Mouse (Mus musculus) cerebellum, postnatal 25 days (tissue): Measurements from ENCODE around the gene Clp1.
"Not testable (repeated sequence)": the region's sequence is repeated elsewhere in the genome, so short reads cannot be mapped to it uniquely, and the experiment has no call there.

ENCODE experiments used
- DNase-seq, 2 experiments: peaks; one replicate each; pipeline ENCODE4 v3.0.0; 2021; ENCODE audit warnings: mixed read lengths in 2 of 2

The Clp1 gene

DNA sequence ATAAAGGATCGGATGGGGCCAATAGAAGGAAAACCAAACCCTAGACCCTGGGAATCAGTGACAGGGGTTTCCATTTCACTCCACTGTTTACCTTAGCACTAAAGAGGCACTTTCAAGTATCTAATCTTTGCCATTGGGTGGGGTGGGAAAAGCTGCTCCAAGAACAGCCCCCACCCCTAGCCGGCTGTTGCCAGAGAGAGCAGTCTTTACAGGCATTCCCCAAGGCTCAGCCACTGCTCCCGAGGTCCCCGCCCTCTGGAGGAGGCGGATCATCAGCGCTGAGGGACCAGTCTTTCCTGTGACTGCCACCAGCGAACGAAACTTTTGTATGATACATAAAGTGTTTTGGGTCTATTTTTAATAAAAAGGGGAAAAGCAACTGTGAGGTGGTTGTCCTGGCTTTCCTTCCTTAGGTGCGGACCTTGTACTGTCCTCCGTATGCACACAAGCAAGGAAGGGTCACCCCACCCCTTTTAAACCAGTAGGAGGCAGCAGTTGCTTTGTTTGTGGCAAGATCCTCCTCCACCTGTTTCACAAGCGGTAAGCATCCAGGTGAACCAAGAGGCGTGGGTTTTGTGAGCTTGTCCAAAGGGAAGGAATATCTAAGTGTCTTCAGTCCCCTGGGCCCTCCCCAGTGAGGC lies 11.2 kb upstream of the Clp1 start:
- peak in 1 of 2 experiments; percentile 47 for DNase-seq

GRCm38 (mm10) chr2:84737451-84737925 lies 10.3 kb upstream of the Clp1 start:
- DNase-seq, result peak in 1 of 2 experiments; percentile 39

GRCm38 (mm10) chr2:84736312-84737161 lies 9.4 kb upstream of the Clp1 start:
- DNase-seq, result peak; percentile 40 to 56

DNA sequence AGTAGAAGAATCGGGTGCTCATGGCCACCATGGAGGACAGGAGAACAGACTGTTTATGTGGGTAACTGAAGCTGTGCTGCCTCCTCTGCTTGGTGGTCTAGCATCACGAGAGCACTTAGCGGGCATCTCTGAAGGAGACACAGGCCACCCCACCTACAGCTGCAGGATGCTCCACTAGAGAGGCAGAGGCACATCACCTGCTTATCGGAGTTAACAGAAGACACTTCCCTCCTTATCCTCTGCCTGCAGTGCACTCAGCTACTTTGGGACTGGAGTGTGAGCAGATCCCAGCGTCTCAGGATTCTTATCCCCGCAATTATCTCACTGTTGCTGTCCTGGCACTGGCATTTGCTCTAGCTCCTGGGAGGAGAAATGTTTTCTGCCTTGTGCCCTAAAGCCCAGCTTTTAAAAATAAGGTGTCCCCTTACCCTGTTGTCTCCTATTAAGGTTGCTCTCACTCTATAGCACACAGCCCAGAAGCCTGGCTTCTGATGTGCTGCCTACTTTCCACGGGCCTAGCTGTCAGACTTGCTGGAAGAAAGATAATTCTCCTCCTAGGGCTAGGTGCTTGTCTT lies 8.3 kb upstream of the Clp1 start:
- DNase-seq, result peak in 1 of 2 experiments; percentile 7

DNA sequence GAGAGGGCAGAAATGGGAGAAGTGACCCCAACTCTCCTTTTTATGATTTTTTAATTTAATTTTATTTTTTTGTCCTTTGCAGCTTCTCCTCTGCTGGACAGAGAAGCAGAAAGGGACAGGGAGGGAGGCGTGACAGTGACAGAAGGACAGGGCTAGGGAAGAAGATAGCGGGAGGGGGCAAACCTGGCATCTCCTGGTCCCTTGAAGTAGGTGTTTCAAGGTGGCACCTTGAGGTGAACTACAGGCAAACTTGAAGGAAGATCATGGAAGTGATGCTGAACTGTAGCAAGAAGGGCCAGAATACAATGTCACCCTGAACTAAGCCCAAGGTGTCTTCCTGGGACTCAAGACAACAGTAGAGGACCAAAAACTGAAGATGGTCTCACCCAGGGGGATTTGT lies 7.8 kb upstream of the Clp1 start:
- DNase-seq, result peak in 1 of 2 experiments; percentile 40

GRCm38 (mm10) chr2:84734351-84734864 lies 7.3 kb upstream of the Clp1 start:
- peak; percentile 65 to 68 for DNase-seq

- DNase-seq, result peak; percentile 92 to 93
Observed at GRCm38 (mm10) chr2:84733579-84734300, 6.6 kb upstream of the Clp1 start, which contains the start of gene Ypel4. Gene Ypel4, plus strand, starts transcription at chr2:84734058.

DNA sequence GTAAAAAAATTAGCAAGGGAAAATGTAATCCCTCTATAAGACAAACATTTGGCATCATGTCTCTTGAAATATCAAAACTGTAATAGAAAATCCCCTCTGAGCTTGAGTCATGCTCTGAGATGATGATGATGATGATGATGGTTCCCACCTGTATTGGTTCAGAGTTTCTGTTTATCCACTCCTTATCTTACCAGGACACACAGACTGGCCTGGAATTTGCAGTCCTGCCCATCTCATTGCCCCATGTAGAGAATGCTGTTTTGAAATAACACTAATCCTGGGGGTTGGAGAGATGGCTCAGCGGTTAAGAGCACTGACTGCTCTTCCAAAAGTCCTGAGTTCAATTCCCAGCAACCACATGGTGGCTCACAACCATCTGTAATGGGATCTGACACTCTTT lies 5.2 kb upstream of the Clp1 start:
- no peak for DNase-seq

- no peak for DNase-seq
Observed at GRCm38 (mm10) chr2:84731206-84731605, 4.1 kb upstream of the Clp1 start.

DNA sequence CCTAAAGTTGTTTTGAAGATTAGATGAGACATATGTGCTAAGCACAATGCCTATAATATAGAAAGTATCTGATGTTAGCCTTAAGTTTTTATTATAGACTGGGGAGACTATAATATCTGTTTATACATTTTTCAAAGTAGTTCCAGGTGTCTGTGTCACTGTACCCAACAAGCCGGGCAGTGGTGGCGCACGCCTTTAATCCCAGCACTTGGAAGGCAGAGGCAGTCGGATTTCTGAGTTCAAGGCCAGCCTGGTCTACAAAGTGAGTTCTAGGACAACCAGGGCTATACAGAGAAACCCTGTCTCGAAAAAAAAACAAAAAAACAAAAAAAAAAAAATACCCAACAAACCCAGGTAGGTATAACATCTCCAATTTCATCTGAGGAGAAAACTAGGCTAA lies 1.0 kb upstream of the Clp1 start:
- not testable (repeated sequence) for DNase-seq

GRCm38 (mm10) chr2:84726716-84727115 lies 434 bp downstream of the Clp1 start:
- DNase-seq, result no peak

- no peak for DNase-seq
Observed at GRCm38 (mm10) chr2:84725770-84726169, 1.4 kb downstream of the Clp1 start.

GRCm38 (mm10) chr2:84723856-84724255 lies 3.3 kb downstream of the Clp1 start:
- DNase-seq, result no peak

DNA sequence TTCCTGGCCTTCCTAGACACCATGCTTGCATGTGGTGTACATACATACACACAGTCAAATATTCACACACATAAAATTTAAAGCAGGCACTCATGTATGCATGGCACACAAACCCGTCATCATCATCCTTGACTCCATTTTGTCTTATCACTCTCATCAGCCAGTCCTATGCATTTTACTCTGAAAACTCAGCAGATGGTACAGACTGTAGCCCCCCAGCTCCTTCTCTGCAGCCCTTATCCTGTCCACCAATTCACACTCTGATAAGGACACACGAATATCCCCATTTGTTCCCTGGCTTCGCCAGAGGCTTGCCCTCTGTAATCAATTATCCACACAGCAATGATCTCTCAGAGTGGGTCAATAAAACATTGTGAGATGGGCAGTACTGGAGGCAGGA lies 6.0 kb downstream of the Clp1 start:
- DNase-seq, result no peak

DNA sequence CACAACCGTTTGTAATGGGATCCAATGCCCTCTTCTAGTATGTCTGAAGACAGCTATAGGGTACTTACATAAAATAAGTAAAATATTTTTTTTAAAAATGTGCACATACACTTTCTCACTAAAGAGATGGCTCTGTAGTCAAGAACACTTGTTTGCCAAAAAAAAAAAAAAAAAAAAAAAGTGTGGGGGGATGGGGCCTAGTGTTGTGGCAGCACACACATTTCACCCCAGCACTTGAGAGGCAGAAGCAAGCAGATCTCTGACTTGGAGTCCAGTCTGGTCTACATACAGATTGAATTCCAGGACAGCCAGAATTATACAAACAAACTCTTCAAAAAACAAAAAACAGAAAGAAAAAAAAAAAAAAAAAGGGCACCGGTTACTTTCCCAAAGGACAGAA lies 6.4 kb downstream of the Clp1 start:
- DNase-seq, result no peak

GRCm38 (mm10) chr2:84717357-84717756 lies 9.8 kb downstream of the Clp1 start:
- DNase-seq, result no peak

GRCm38 (mm10) chr2:84716423-84717355 lies 10.5 kb downstream of the Clp1 start:
- peak in 1 of 2 experiments; percentile 34 for DNase-seq

DNA sequence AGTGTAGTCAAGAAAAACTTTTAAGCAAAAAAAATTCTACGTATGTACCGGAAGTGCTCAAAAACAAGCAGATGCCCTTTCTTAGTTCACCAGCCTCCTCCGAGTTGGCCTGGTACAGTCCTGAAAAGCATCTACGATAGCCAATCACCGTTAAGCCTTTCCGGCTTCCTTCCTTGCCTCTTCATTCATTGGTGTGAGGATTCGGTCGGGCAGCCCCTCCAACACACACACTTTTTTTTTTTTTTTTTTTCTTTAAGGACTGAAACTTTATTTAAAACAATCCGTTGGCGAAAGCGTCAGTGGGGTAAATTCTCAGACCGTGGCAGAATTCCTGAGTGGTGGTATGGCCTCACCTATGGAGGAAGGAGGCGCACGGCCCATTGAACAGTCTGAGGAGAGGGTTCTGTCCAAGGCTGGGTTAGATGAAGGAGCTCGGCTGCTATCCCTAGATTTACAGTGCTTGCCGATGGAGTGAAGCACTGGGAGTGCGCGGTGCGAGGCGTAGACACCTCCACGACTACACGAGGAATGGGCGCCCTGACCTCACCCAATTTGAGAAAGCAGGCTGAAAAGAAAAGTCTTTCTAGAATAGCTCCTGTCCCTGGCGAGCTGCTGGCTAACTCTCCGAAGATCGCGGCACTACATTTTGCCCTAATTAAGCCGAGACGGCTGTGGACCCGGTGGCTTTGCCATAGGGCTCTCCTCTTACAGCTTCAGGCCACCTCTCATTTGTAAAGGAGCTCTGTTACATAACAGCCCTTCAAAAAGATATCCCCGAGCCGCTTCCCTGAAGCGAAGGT lies 11.4 kb downstream of the Clp1 start:
- DNase-seq, result peak; percentile 82 to 86

DNA sequence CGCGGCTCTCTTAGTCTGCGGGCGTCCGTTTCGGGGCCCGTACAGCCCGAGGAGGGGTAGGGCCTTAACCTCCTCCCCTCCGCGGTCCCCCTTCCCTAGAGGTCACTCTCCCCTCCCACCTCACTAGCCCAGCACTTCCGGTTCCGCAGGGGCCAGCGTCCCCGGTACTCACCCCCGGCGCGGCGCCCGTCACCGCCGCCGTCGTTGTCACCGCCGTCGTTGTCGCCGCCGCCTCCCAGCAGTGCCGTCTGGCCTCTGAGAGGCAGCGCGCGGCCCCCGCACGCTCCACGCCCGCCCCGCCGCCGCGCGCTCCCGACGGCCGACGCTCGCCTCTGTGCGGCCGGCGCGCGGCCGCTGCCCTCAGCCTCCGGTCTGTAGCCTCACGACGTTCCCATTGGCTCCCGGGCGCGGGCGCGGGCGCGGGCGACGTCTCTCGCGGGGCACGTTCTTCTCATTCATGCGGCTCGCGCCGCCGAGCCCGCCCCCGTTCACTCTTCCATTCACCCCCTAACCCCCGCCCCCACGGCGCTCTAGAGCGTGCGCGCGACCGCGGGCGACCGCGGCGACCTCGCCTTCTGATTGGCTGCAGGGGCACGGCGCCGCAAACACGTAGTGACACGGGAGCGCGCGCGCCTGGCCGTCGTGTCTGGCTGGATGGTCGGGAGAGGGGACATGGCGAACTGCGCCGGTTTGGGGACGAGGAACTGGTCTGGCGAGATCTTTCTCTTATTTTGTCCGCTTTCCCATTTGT lies 12.2 kb downstream of the Clp1 start, which contains the start of gene Zdhhc5:
Zdhhc5 (minus strand) TSS at position 370 of the 751 bp plus-strand sequence.
- DNase-seq, result peak; percentile 99

DNA sequence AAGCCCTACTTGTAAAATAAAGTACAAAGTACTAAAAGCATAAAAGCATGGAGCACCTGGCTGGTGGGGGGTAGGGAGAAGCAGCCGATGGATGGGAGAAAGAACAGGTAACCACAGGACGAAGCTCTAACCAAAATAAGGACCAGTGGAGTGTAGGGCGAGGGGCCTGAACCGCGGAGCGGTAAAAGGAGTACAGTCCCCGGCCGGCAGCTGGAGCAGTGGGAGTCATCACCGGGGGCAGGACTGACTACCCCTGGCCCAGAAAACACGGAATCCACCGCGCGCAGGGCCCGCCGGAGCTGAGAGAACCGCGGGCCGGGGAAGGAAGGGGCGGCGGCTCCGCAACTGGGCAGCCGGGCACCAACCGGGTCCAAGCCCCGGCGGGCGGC lies 12.7 kb downstream of the Clp1 start:
- DNase-seq, result no peak
